Mouse (Mus musculus) hindbrain, embryonic 12.5 days (tissue): ENCODE results near the gene 1700016H13Rik. TPM values are rescaled to one million over a fixed set of nuclear protein-coding genes. Genes with fewer than 3 reads are reported as not detected.

ENCODE experiments used
- ATAC-seq: fragments of 200-750 bp; cut with Nextera tagmentation; 2 replicates; pipeline ENCODE4 v1.8.0; 2017; ENCODE audit warnings: moderate TSS enrichment; ENCODE audit not compliant: low FRiP score
- H3K27ac ChIP-seq: fragments of 300-500 bp; sonication (generic); 2 replicates; pipeline ENCODE4 v1.5.1; 2016; ENCODE audit warnings: mild to moderate bottlenecking
- H3K27me3 ChIP-seq: fragments of 300-500 bp; sonication (generic); 2 replicates; pipeline ENCODE4 v1.6.1; 2016; ENCODE audit warnings: mild to moderate bottlenecking
- H3K36me3 ChIP-seq: fragments of 300-500 bp; sonication (generic); 2 replicates; pipeline ENCODE4 v1.6.1; 2016; ENCODE audit warnings: mild to moderate bottlenecking
- H3K4me1 ChIP-seq: fragments of 300-500 bp; sonication (generic); 2 replicates; pipeline ENCODE4 v1.6.1; 2016
- H3K4me2 ChIP-seq: fragments of 300-500 bp; sonication (generic); replicated peaks from 2 replicates; pipeline ENCODE4 v1.6.1; 2016; ENCODE audit warnings: mild to moderate bottlenecking
- H3K4me3 ChIP-seq: fragments of 300-500 bp; sonication (generic); 2 replicates; pipeline ENCODE4 v1.5.1; 2016; ENCODE audit warnings: mild to moderate bottlenecking
- H3K9ac ChIP-seq: fragments of 300-500 bp; sonication (generic); 2 replicates; pipeline ENCODE4 v1.6.1; 2016; ENCODE audit warnings: mild to moderate bottlenecking, moderate library complexity
- H3K9me3 ChIP-seq: fragments of 300-500 bp; sonication (generic); replicated peaks from 2 replicates; pipeline ENCODE4 v1.6.1; 2016; ENCODE audit warnings: mild to moderate bottlenecking
- WGBS: fragments of 180-500 bp; shearing (Covaris S2); methylation state at CpG from one replicate; pipeline ENCODE4 v1.1.7; 2016; 5-methylcytosine and 5-hydroxymethylcytosine counted together
- polyA plus RNA-seq: library from polyadenylated mRNA; unstranded; fragments of >200 nt; fragmentation: Nextera tagmentation; extraction: Ambion mirVana; gene quantifications from 2 replicates; pipeline ENCODE4 v1.2.1, GENCODE M21; 2016

1700016H13Rik gene
- polyA plus RNA-seq, 1 experiment from 2014 or later, result not detected

GRCm38 (mm10) chr5:103691624-103692530 lies 36.1 kb upstream of the 1700016H13Rik start, which contains the start of gene Aff1:
Gene Aff1 (plus strand): TSS chr5:103692374.
- 4% methylated on average over 47 of the region's 50 CpGs for WGBS
- H3K27me3 ChIP-seq, result peaks cover 27% of the 10 kb centered on the region
- H3K9ac ChIP-seq, result peak within 1 kb of the TSS; percentile 53
- peak within 1 kb of the TSS; percentile 98 for H3K4me2 ChIP-seq
- peak within 1 kb of the TSS; percentile 59 for H3K4me3 ChIP-seq
- H3K9me3 ChIP-seq, result no peaks in the 10 kb centered on the region
- H3K27ac ChIP-seq, result no peak within 1 kb of the TSS
- ATAC-seq, result peak; percentile 90
- H3K36me3 ChIP-seq, result no peaks in the 10 kb centered on the region
- H3K4me1 ChIP-seq, result peaks cover 16% of the 10 kb centered on the region

- Histone ChIP-seq H3K9me3 (no peaks in the 10 kb centered on the region), H3K27me3 (peaks cover 27% of the 10 kb centered on the region), H3K9ac (no peak overlapping the region), H3K4me3 (no peak overlapping the region), H3K27ac (no peak overlapping the region), H3K36me3 (no peaks in the 10 kb centered on the region), H3K4me1 (peaks cover 16% of the 10 kb centered on the region), H3K4me2 (no peak overlapping the region)
- no peak for ATAC-seq
Measured at GRCm38 (mm10) chr5:103691171-103691570, 35.4 kb upstream of the 1700016H13Rik start.

GRCm38 (mm10) chr5:103690190-103690589 lies 34.4 kb upstream of the 1700016H13Rik start:
- peaks cover 27% of the 10 kb centered on the region for H3K27me3 ChIP-seq
- no peak overlapping the region for H3K4me2 ChIP-seq
- WGBS, result 93% methylated on average over 8 of the region's 8 CpGs
- H3K9ac ChIP-seq, result no peak overlapping the region
- peaks cover 16% of the 10 kb centered on the region for H3K4me1 ChIP-seq
- no peak overlapping the region for H3K4me3 ChIP-seq
- no peaks in the 10 kb centered on the region for H3K36me3 ChIP-seq
- H3K27ac ChIP-seq, result no peak overlapping the region
- H3K9me3 ChIP-seq, result no peaks in the 10 kb centered on the region
- no peak for ATAC-seq

GRCm38 (mm10) chr5:103689645-103690044 lies 33.8 kb upstream of the 1700016H13Rik start:
- 86% methylated on average over 5 of the region's 5 CpGs for WGBS
- Histone ChIP-seq H3K36me3 (no peaks in the 10 kb centered on the region), H3K4me1 (peaks cover 16% of the 10 kb centered on the region), H3K9me3 (no peaks in the 10 kb centered on the region), H3K4me3 (no peak overlapping the region), H3K27me3 (peaks cover 27% of the 10 kb centered on the region), H3K9ac (no peak overlapping the region), H3K4me2 (no peak overlapping the region), H3K27ac (no peak overlapping the region)
- no peak for ATAC-seq

GRCm38 (mm10) chr5:103681824-103682223 lies 26.0 kb upstream of the 1700016H13Rik start:
- ATAC-seq, result no peak
- WGBS, result 59% methylated on average over 3 of the region's 3 CpGs
- no peaks in the 10 kb centered on the region for H3K36me3 ChIP-seq
- no peak overlapping the region for H3K9ac ChIP-seq
- no peaks in the 10 kb centered on the region for H3K4me1 ChIP-seq
- H3K4me3 ChIP-seq, result no peak overlapping the region
- no peaks in the 10 kb centered on the region for H3K9me3 ChIP-seq
- H3K27me3 ChIP-seq, result no peaks in the 10 kb centered on the region
- no peak overlapping the region for H3K4me2 ChIP-seq
- no peak overlapping the region for H3K27ac ChIP-seq

GRCm38 (mm10) chr5:103680381-103680780 lies 24.6 kb upstream of the 1700016H13Rik start:
- 0 out of 2 replicates have a peak, but pooled peaks have one; percentile 32 for ATAC-seq
- Histone ChIP-seq H3K36me3 (no peaks in the 10 kb centered on the region), H3K4me3 (no peak overlapping the region), H3K27ac (no peak overlapping the region), H3K9ac (no peak overlapping the region), H3K4me2 (no peak overlapping the region), H3K4me1 (no peaks in the 10 kb centered on the region), H3K9me3 (no peaks in the 10 kb centered on the region), H3K27me3 (no peaks in the 10 kb centered on the region)
- 36% methylated on average over 4 of the region's 4 CpGs for WGBS

- Histone ChIP-seq H3K36me3 (no peaks in the 10 kb centered on the region), H3K27ac (no peak overlapping the region), H3K27me3 (no peaks in the 10 kb centered on the region), H3K4me3 (no peak overlapping the region), H3K9me3 (no peaks in the 10 kb centered on the region), H3K4me2 (no peak overlapping the region), H3K4me1 (no peaks in the 10 kb centered on the region), H3K9ac (no peak overlapping the region)
- ATAC-seq, result no peak
- 89% methylated on average over 5 of the region's 5 CpGs for WGBS
Measured at GRCm38 (mm10) chr5:103678974-103679373, 23.2 kb upstream of the 1700016H13Rik start.

GRCm38 (mm10) chr5:103677894-103678293 lies 22.1 kb upstream of the 1700016H13Rik start:
- Histone ChIP-seq H3K9ac (no peak overlapping the region), H3K4me3 (no peak overlapping the region), H3K4me1 (no peaks in the 10 kb centered on the region), H3K36me3 (no peaks in the 10 kb centered on the region), H3K27me3 (no peaks in the 10 kb centered on the region), H3K4me2 (no peak overlapping the region), H3K27ac (no peak overlapping the region), H3K9me3 (no peaks in the 10 kb centered on the region)
- no peak for ATAC-seq
- 78% methylated on average over 6 of the region's 6 CpGs for WGBS

GRCm38 (mm10) chr5:103676289-103676881 lies 20.6 kb upstream of the 1700016H13Rik start:
- WGBS, result 91% methylated on average over 6 of the region's 6 CpGs
- Histone ChIP-seq H3K4me1 (no peaks in the 10 kb centered on the region), H3K27me3 (no peaks in the 10 kb centered on the region), H3K36me3 (no peaks in the 10 kb centered on the region), H3K4me3 (no peak overlapping the region), H3K27ac (no peak overlapping the region), H3K4me2 (no peak overlapping the region), H3K9ac (no peak overlapping the region), H3K9me3 (no peaks in the 10 kb centered on the region)
- no peak for ATAC-seq

GRCm38 (mm10) chr5:103674482-103674881 lies 18.7 kb upstream of the 1700016H13Rik start:
- no peaks in the 10 kb centered on the region for H3K36me3 ChIP-seq
- ATAC-seq, result no peak
- no peak overlapping the region for H3K9ac ChIP-seq
- no peaks in the 10 kb centered on the region for H3K9me3 ChIP-seq
- H3K4me1 ChIP-seq, result no peaks in the 10 kb centered on the region
- no peaks in the 10 kb centered on the region for H3K27me3 ChIP-seq
- no peak overlapping the region for H3K27ac ChIP-seq
- no peak overlapping the region for H3K4me2 ChIP-seq
- WGBS, result 57% methylated on average over 6 of the region's 6 CpGs
- no peak overlapping the region for H3K4me3 ChIP-seq

GRCm38 (mm10) chr5:103673611-103674010 lies 17.8 kb upstream of the 1700016H13Rik start:
- WGBS, result 87% methylated on average over 4 of the region's 4 CpGs
- no peaks in the 10 kb centered on the region for H3K36me3 ChIP-seq
- ATAC-seq, result no peak
- no peak overlapping the region for H3K27ac ChIP-seq
- H3K27me3 ChIP-seq, result no peaks in the 10 kb centered on the region
- no peak overlapping the region for H3K9ac ChIP-seq
- H3K4me2 ChIP-seq, result no peak overlapping the region
- H3K4me3 ChIP-seq, result no peak overlapping the region
- H3K9me3 ChIP-seq, result no peaks in the 10 kb centered on the region
- H3K4me1 ChIP-seq, result no peaks in the 10 kb centered on the region

- H3K27me3 ChIP-seq, result no peaks in the 10 kb centered on the region
- H3K27ac ChIP-seq, result no peak overlapping the region
- H3K9me3 ChIP-seq, result no peaks in the 10 kb centered on the region
- no peak overlapping the region for H3K9ac ChIP-seq
- no peak for ATAC-seq
- H3K4me2 ChIP-seq, result no peak overlapping the region
- H3K4me3 ChIP-seq, result no peak overlapping the region
- WGBS, result 74% methylated on average over 3 of the region's 3 CpGs
- H3K4me1 ChIP-seq, result no peaks in the 10 kb centered on the region
- H3K36me3 ChIP-seq, result no peaks in the 10 kb centered on the region
Measured at GRCm38 (mm10) chr5:103671858-103672257, 16.0 kb upstream of the 1700016H13Rik start.
